Mouse (Mus musculus) CH12.LX (cell line): ENCODE measurements at regions not wholly inside any gene's neighbourhood (a gene's known extent, or its start where the extent isn't known, plus 50 kb on each side); places are given as distances from the start of the nearest gene placed in this dataset.

Experiments used
- DNase-seq: peaks from one replicate; pipeline ENCODE4 v3.0.0-alpha.2; 2013; ENCODE audit errors: extremely low read depth
- H3K27ac ChIP-seq: 2 replicates; pipeline ENCODE4 v1.5.1; 2012; ENCODE audit warnings: low read depth, mild to moderate bottlenecking, control low read depth, moderate library complexity; ENCODE audit not compliant: insufficient read depth
- H3K27me3 ChIP-seq: replicated peaks from 2 replicates; pipeline ENCODE3; 2012; ENCODE audit warnings: inconsistent platforms
- H3K36me3 ChIP-seq, 2 experiments: replicated peaks in 1 of 2; 2 replicates each; pipeline versions ENCODE3 to v1.6.1; 2012; ENCODE audit warnings: inconsistent platforms in 1 of 2, low read length in 1 of 2, mild to moderate bottlenecking in 1 of 2, mixed read lengths in 1 of 2, moderate library complexity in 1 of 2; ENCODE audit not compliant: control insufficient read depth in 1 of 2, insufficient read depth in 1 of 2
- H3K4me1 ChIP-seq, 2 experiments: 2 replicates each; pipeline ENCODE4 v1.6.1; 2012; ENCODE audit warnings: inconsistent platforms in 1 of 2, moderate library complexity in 1 of 2; ENCODE audit not compliant: insufficient read depth in 2 of 2, control insufficient read depth in 1 of 2
- H3K4me2 ChIP-seq: 2 replicates; pipeline ENCODE4 v1.6.1; 2012; ENCODE audit warnings: low read depth, mild to moderate bottlenecking, control low read depth; ENCODE audit not compliant: poor library complexity, insufficient read depth, severe bottlenecking
- H3K4me3 ChIP-seq, 3 experiments: fragments of 150-350 bp in 1 of 3; sonication (generic) in 1 of 3; replicated peaks in 1 of 3; 2 replicates each; pipeline versions ENCODE3 to v1.5.1; 2011 to 2012; ENCODE audit warnings: low read depth in 2 of 3, low read length in 2 of 3, mild to moderate bottlenecking in 2 of 3, moderate library complexity in 2 of 3, control low read depth in 1 of 3, improper control_type of control experiment in 1 of 3, inconsistent platforms in 1 of 3, mixed read lengths in 1 of 3; ENCODE audit not compliant: poor library complexity in 1 of 3
- H3K79me2 ChIP-seq: replicated peaks from 2 replicates; pipeline ENCODE4 v1.6.1; 2012; ENCODE audit warnings: mild to moderate bottlenecking, moderate library complexity; ENCODE audit not compliant: control insufficient read depth, poor library complexity, insufficient read depth, severe bottlenecking; ENCODE audit errors: extremely low read depth
- H3K9ac ChIP-seq: 2 replicates; pipeline ENCODE4 v1.6.1; 2012; ENCODE audit warnings: low read depth, mild to moderate bottlenecking, control low read depth, moderate library complexity; ENCODE audit not compliant: insufficient read depth
- H3K9me3 ChIP-seq: replicated peaks from 2 replicates; pipeline ENCODE3; 2012; ENCODE audit warnings: low read length, inconsistent platforms, mixed read lengths
- CHD2 ChIP-seq: IDR thresholded peaks from 2 replicates; pipeline ENCODE4 v1.6.1; 2011; ENCODE audit warnings: low read length, improper control_type of control experiment
- E2F4 ChIP-seq: IDR thresholded peaks from 2 replicates; pipeline ENCODE4 v1.6.1; 2011; ENCODE audit warnings: low read depth, low read length, improper control_type of control experiment; ENCODE audit not compliant: insufficient replicate concordance
- GABPA ChIP-seq: IDR thresholded peaks from 2 replicates; pipeline ENCODE4 v1.6.1; 2012; ENCODE audit warnings: low read depth, low read length, improper control_type of control experiment, inconsistent platforms; ENCODE audit not compliant: insufficient replicate concordance
- HCFC1 ChIP-seq: IDR thresholded peaks from 2 replicates; pipeline ENCODE4 v1.6.1; 2012; ENCODE audit warnings: low read depth, mild to moderate bottlenecking, inconsistent platforms, low read length, improper control_type of control experiment
- IRF4 ChIP-seq: IDR thresholded peaks from 2 replicates; pipeline ENCODE4 v1.6.1; 2014; ENCODE audit warnings: low read depth, mild to moderate bottlenecking, inconsistent platforms, low read length, improper control_type of control experiment
- JUN ChIP-seq: IDR thresholded peaks from 2 replicates; pipeline ENCODE4 v1.6.1; 2011; ENCODE audit warnings: low read depth, mild to moderate bottlenecking, low read length, improper control_type of control experiment, moderate library complexity; ENCODE audit not compliant: insufficient read depth
- MXI1 ChIP-seq: IDR thresholded peaks from 2 replicates; pipeline ENCODE4 v1.6.1; 2011; ENCODE audit warnings: mild to moderate bottlenecking, low read depth, low read length, improper control_type of control experiment
- MYC ChIP-seq: IDR thresholded peaks from 2 replicates; pipeline ENCODE4 v1.6.1; 2011; ENCODE audit warnings: low read depth, mild to moderate bottlenecking, improper control_type of control experiment, low read length
- NELFE ChIP-seq: IDR thresholded peaks from 2 replicates; pipeline ENCODE4 v1.6.1; 2011; ENCODE audit warnings: low read depth, low read length, improper control_type of control experiment
- NRF1 ChIP-seq: IDR thresholded peaks from 2 replicates; pipeline ENCODE4 v1.6.1; 2014; ENCODE audit warnings: low read depth, mild to moderate bottlenecking, inconsistent platforms, low read length, improper control_type of control experiment, moderate library complexity
- PAX5 ChIP-seq: IDR thresholded peaks from 2 replicates; pipeline ENCODE4 v1.6.1; 2012; ENCODE audit warnings: low read length, inconsistent platforms, mixed read lengths
- POLR2AphosphoS2 ChIP-seq: IDR thresholded peaks from 2 replicates; pipeline ENCODE4 v1.6.1; 2011; ENCODE audit warnings: low read depth, low read length, improper control_type of control experiment
- RAD21 ChIP-seq: IDR thresholded peaks from 2 replicates; pipeline ENCODE4 v1.6.1; 2011; ENCODE audit warnings: low read depth, mild to moderate bottlenecking, low read length, improper control_type of control experiment, moderate library complexity
- SIN3A ChIP-seq: IDR thresholded peaks from 2 replicates; pipeline ENCODE4 v1.6.1; 2012; ENCODE audit warnings: low read length, improper control_type of control experiment, inconsistent platforms
- TBP ChIP-seq: conservative IDR thresholded peaks from 2 replicates; pipeline ENCODE4 v1.6.1; 2011; ENCODE audit warnings: low read depth, low read length, improper control_type of control experiment
- TCF12 ChIP-seq: IDR thresholded peaks from 2 replicates; pipeline ENCODE4 v1.6.1; 2014; ENCODE audit warnings: low read depth, mild to moderate bottlenecking, inconsistent platforms, low read length, improper control_type of control experiment
- USF1 ChIP-seq: IDR thresholded peaks from 2 replicates; pipeline ENCODE4 v1.6.1; 2014; ENCODE audit warnings: low read depth, mild to moderate bottlenecking, inconsistent platforms, low read length, improper control_type of control experiment
- USF2 ChIP-seq: conservative IDR thresholded peaks from 2 replicates; pipeline ENCODE4 v1.6.1; 2011; ENCODE audit warnings: low read depth, low read length, improper control_type of control experiment
- ZNF384 ChIP-seq: IDR thresholded peaks from 2 replicates; pipeline ENCODE4 v1.6.1; 2012; ENCODE audit warnings: low read depth, low read length, improper control_type of control experiment, inconsistent platforms
- dilution Hi-C: fragments of 300-500 bp; cut with MboI; formaldehyde crosslinking; loops from 2 replicates; pipeline ENCODE4 v1.14.3; 2020; ENCODE audit warnings: low sequenced_read_pairs; ENCODE audit not compliant: extremely low pct_unique_long_range_greater_than_20kb, extremely low pct_ligation_motif_present
- in situ Hi-C: fragments of 300-500 bp; cut with MboI; formaldehyde crosslinking; loops from 3 replicates; pipeline ENCODE4 v1.14.3; 2019; ENCODE audit warnings: low sequenced_read_pairs, low pct_ligation_motif_present, low pct_unique_long_range_greater_than_20kb, mixed read lengths

DNA sequence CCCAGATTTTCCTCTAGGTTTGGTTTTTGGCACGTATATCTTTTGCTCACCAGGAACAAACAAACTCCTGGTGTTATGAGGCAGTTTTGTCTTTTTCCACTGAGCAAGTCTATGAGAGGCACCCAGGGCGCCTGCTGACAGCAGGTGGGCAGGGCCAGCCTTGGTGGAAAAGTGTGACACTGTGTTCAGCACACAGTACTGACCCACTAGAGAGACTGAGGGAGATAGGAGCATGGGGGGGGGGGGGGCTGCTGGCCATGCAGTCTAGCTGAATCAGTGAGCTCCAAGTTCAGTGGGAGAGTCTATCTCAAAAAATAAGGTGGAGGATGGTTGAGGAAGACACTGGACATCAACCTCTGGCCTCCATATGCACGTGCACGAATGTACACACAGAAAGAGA is 152.1 kb downstream of the Unc5cl start:
- DNase-seq = no peak
- H3K27ac ChIP-seq = no peak overlapping the region
- H3K4me3 ChIP-seq = no peak overlapping the region
- H3K27me3 ChIP-seq = no peaks in the 10 kb centered on the region
- peaks cover 82% of the 10 kb centered on the region for H3K9me3 ChIP-seq
- dilution Hi-C loops = no loop called here
- H3K4me1 ChIP-seq = no peaks in the 10 kb centered on the region
- H3K79me2 ChIP-seq = no peaks in the 10 kb centered on the region
- H3K9ac ChIP-seq = no peak overlapping the region
- H3K36me3 ChIP-seq = no peaks in the 10 kb centered on the region
- no peak for TF ChIP-seq TBP
- TF ChIP-seq HCFC1 = no peak
- TF ChIP-seq MYC = no peak
- TF ChIP-seq NELFE = no peak
- TF ChIP-seq PAX5 = no peak
- no peak for TF ChIP-seq IRF4
- no peak for TF ChIP-seq RAD21
- no peak for TF ChIP-seq GABPA
- TF ChIP-seq USF2 = no peak
- H3K4me2 ChIP-seq = no peak overlapping the region
- in situ Hi-C loops = loop anchor here (10.0 kb wide), 1 partner anchor 152 kb away; the partner anchor contains the start of genes Tspo2 and Unc5cl

- no peaks in the 10 kb centered on the region for H3K36me3 ChIP-seq
- no peak for TF ChIP-seq HCFC1
- TF ChIP-seq SIN3A = no peak
- no peak for TF ChIP-seq MXI1
- TF ChIP-seq TBP = no peak
- no peak for TF ChIP-seq JUN
- TF ChIP-seq USF1 = no peak
- TF ChIP-seq E2F4 = no peak
- TF ChIP-seq TCF12 = no peak
- no peak for TF ChIP-seq ZNF384
- TF ChIP-seq POLR2AphosphoS2 = no peak
- TF ChIP-seq NRF1 = no peak
- TF ChIP-seq CHD2 = no peak
- no peak overlapping the region for H3K4me3 ChIP-seq
- no peaks in the 10 kb centered on the region for H3K79me2 ChIP-seq
- no peaks in the 10 kb centered on the region for H3K4me1 ChIP-seq
- dilution Hi-C loops (no loop called here), in situ Hi-C loops (loop anchor here (10.0 kb wide), 1 partner anchor 154 kb away; the partner anchor contains the start of genes Tspo2 and Unc5cl)
- peaks cover 85% of the 10 kb centered on the region for H3K9me3 ChIP-seq
- H3K27ac ChIP-seq = no peak overlapping the region
- no peak overlapping the region for H3K9ac ChIP-seq
- DNase-seq = no peak
- no peak overlapping the region for H3K4me2 ChIP-seq
- H3K27me3 ChIP-seq = no peaks in the 10 kb centered on the region
Observed at GRCm38 (mm10) chr17:48608315-48608714, 153.6 kb downstream of the Unc5cl start.
